Mouse (Mus musculus) MEL (cell line): Measurements from ENCODE around the gene Runx1. TPM values are rescaled to one million over a fixed set of nuclear protein-coding genes. Genes with fewer than 3 reads are reported as not detected.

ENCODE experiments used
- DNase-seq: peaks from one replicate; pipeline ENCODE4 v3.0.0; 2011; ENCODE audit warnings: low read depth, low spot score
- H3K27ac ChIP-seq: 2 replicates; pipeline ENCODE4 v1.5.1; 2012; ENCODE audit warnings: low read depth, mild to moderate bottlenecking, control low read depth, low read length, moderate library complexity; ENCODE audit not compliant: control insufficient read depth
- H3K27me3 ChIP-seq, 2 experiments: fragments of 150-350 bp in 1 of 2; sonication (generic) in 1 of 2; 2 replicates each; pipeline ENCODE4 v1.6.1; 2012; ENCODE audit warnings: low read length in 2 of 2, mild to moderate bottlenecking in 2 of 2, improper control_type of control experiment in 1 of 2, moderate library complexity in 1 of 2; ENCODE audit not compliant: insufficient read depth in 2 of 2, control insufficient read depth in 1 of 2
- H3K36me3 ChIP-seq, 2 experiments: 2 replicates each; pipeline ENCODE4 v1.6.1; 2012 to 2014; ENCODE audit warnings: low read length in 2 of 2, improper control_type of control experiment in 1 of 2, inconsistent platforms in 1 of 2, mild to moderate bottlenecking in 1 of 2; ENCODE audit not compliant: insufficient read depth in 2 of 2, control insufficient read depth in 1 of 2
- H3K4me1 ChIP-seq, 2 experiments: fragments of 150-350 bp in 1 of 2; sonication (generic) in 1 of 2; 2 replicates each; pipeline ENCODE4 v1.6.1; 2012; ENCODE audit warnings: low read length in 2 of 2, improper control_type of control experiment in 1 of 2, mild to moderate bottlenecking in 1 of 2; ENCODE audit not compliant: insufficient read depth in 2 of 2, control insufficient read depth in 1 of 2
- H3K4me3 ChIP-seq, 2 experiments: fragments of 150-350 bp in 1 of 2; sonication (generic) in 1 of 2; 2 replicates each; pipeline ENCODE4 v1.5.1; 2012; ENCODE audit warnings: low read depth in 2 of 2, low read length in 2 of 2, mild to moderate bottlenecking in 2 of 2, moderate library complexity in 2 of 2, control low read depth in 1 of 2, improper control_type of control experiment in 1 of 2; ENCODE audit not compliant: control insufficient read depth in 1 of 2, insufficient read depth in 1 of 2
- H3K79me2 ChIP-seq: 2 replicates; pipeline ENCODE4 v1.6.1; 2012; ENCODE audit warnings: mild to moderate bottlenecking, low read length, moderate library complexity; ENCODE audit not compliant: control insufficient read depth, poor library complexity, insufficient read depth
- H3K9ac ChIP-seq: 2 replicates; pipeline ENCODE4 v1.6.1; 2012; ENCODE audit warnings: low read depth, mild to moderate bottlenecking, control low read depth, low read length, moderate library complexity; ENCODE audit not compliant: control insufficient read depth, poor library complexity, severe bottlenecking
- H3K9me3 ChIP-seq: fragments of 150-350 bp; sonication (generic); replicated peaks from 2 replicates; pipeline ENCODE4 v1.6.1; 2012; ENCODE audit warnings: mild to moderate bottlenecking, low read length, improper control_type of control experiment, moderate library complexity; ENCODE audit not compliant: insufficient read depth
- BHLHE40 ChIP-seq: IDR thresholded peaks from 2 replicates; pipeline ENCODE4 v1.6.1; 2012; ENCODE audit warnings: low read depth, mild to moderate bottlenecking, inconsistent platforms, low read length, improper control_type of control experiment, borderline replicate concordance
- CHD1 ChIP-seq: IDR thresholded peaks from 2 replicates; pipeline ENCODE4 v1.6.1; 2012; ENCODE audit warnings: low read depth, mild to moderate bottlenecking, inconsistent platforms, low read length, improper control_type of control experiment
- CTCF ChIP-seq, 3 experiments: IDR thresholded peaks in 2 of 3; conservative IDR thresholded peaks in 1 of 3; 2 replicates each; pipeline ENCODE4 v1.5.1; 2011 to 2012; ENCODE audit warnings: low read length in 3 of 3, low read depth in 2 of 3, mild to moderate bottlenecking in 2 of 3, improper control_type of control experiment in 1 of 3, inconsistent platforms in 1 of 3, mixed read lengths in 1 of 3, moderate library complexity in 1 of 3; ENCODE audit not compliant: control insufficient read depth in 1 of 3, insufficient read depth in 1 of 3, poor library complexity in 1 of 3, severe bottlenecking in 1 of 3
- ELF1 ChIP-seq: IDR thresholded peaks from 2 replicates; pipeline ENCODE4 v1.6.1; 2014; ENCODE audit warnings: low read depth, mild to moderate bottlenecking, inconsistent platforms, low read length, improper control_type of control experiment, moderate library complexity
- GABPA ChIP-seq: IDR thresholded peaks from 2 replicates; pipeline ENCODE4 v1.6.1; 2012; ENCODE audit warnings: low read depth, mild to moderate bottlenecking, inconsistent platforms, low read length, improper control_type of control experiment, moderate library complexity
- HCFC1 ChIP-seq: IDR thresholded peaks from 2 replicates; pipeline ENCODE4 v1.6.1; 2012; ENCODE audit warnings: low read depth, mild to moderate bottlenecking, inconsistent platforms, low read length, improper control_type of control experiment, moderate library complexity
- JUND ChIP-seq: IDR thresholded peaks from 2 replicates; pipeline ENCODE4 v1.6.1; 2011; ENCODE audit warnings: low read depth, mild to moderate bottlenecking, improper control_type of control experiment, low read length
- KAT2A ChIP-seq: conservative IDR thresholded peaks from 2 replicates; pipeline ENCODE4 v1.6.1; 2012; ENCODE audit warnings: low read depth, low read length, improper control_type of control experiment, inconsistent platforms
- MAX ChIP-seq: IDR thresholded peaks from 2 replicates; pipeline ENCODE4 v1.6.1; 2011; ENCODE audit warnings: low read length, improper control_type of control experiment
- MEF2A ChIP-seq: IDR thresholded peaks from 2 replicates; pipeline ENCODE4 v1.6.1; 2014; ENCODE audit warnings: low read depth, mild to moderate bottlenecking, inconsistent platforms, low read length, improper control_type of control experiment; ENCODE audit not compliant: poor library complexity, insufficient replicate concordance, severe bottlenecking; ENCODE audit errors: extremely low read depth
- MXI1 ChIP-seq: IDR thresholded peaks from 2 replicates; pipeline ENCODE4 v1.6.1; 2011; ENCODE audit warnings: mild to moderate bottlenecking, low read depth, low read length, improper control_type of control experiment
- MYC ChIP-seq: IDR thresholded peaks from 2 replicates; pipeline ENCODE4 v1.6.1; 2011; ENCODE audit warnings: low read depth, mild to moderate bottlenecking, low read length, improper control_type of control experiment, moderate library complexity
- NELFE ChIP-seq: IDR thresholded peaks from 2 replicates; pipeline ENCODE4 v1.6.1; 2011; ENCODE audit warnings: low read depth, low read length, improper control_type of control experiment
- NRF1 ChIP-seq: IDR thresholded peaks from 2 replicates; pipeline ENCODE4 v1.6.1; 2014; ENCODE audit warnings: low read depth, mild to moderate bottlenecking, inconsistent platforms, low read length, improper control_type of control experiment, moderate library complexity; ENCODE audit not compliant: poor library complexity, insufficient read depth, severe bottlenecking
- POLR2AphosphoS2 ChIP-seq: IDR thresholded peaks from 2 replicates; pipeline ENCODE4 v1.6.1; 2011; ENCODE audit warnings: low read length, improper control_type of control experiment
- POLR2AphosphoS5 ChIP-seq: IDR thresholded peaks from 2 replicates; pipeline ENCODE4 v1.6.1; 2012; ENCODE audit warnings: low read depth, borderline replicate concordance, mild to moderate bottlenecking, inconsistent platforms, low read length, moderate library complexity, mixed read lengths
- RAD21 ChIP-seq: IDR thresholded peaks from 2 replicates; pipeline ENCODE4 v1.6.1; 2011; ENCODE audit warnings: mild to moderate bottlenecking, low read depth, low read length, improper control_type of control experiment
- SIN3A ChIP-seq: IDR thresholded peaks from 2 replicates; pipeline ENCODE4 v1.6.1; 2012; ENCODE audit warnings: low read length, improper control_type of control experiment, inconsistent platforms
- TBP ChIP-seq: IDR thresholded peaks from 2 replicates; pipeline ENCODE4 v1.8.0; 2011; ENCODE audit warnings: low read depth, low read length, improper control_type of control experiment
- UBTF ChIP-seq: IDR thresholded peaks from 2 replicates; pipeline ENCODE4 v1.6.1; 2012; ENCODE audit warnings: low read depth, mild to moderate bottlenecking, inconsistent platforms, low read length, improper control_type of control experiment, moderate library complexity, borderline replicate concordance; ENCODE audit not compliant: insufficient read depth
- USF1 ChIP-seq: IDR thresholded peaks from 2 replicates; pipeline ENCODE4 v1.6.1; 2014; ENCODE audit warnings: low read depth, mild to moderate bottlenecking, inconsistent platforms, low read length, improper control_type of control experiment, moderate library complexity
- USF2 ChIP-seq, 2 experiments: IDR thresholded peaks; 2 replicates each; pipeline ENCODE4 v1.6.1; 2011 to 2012; ENCODE audit warnings: improper control_type of control experiment in 2 of 2, low read length in 2 of 2, borderline replicate concordance in 1 of 2, inconsistent platforms in 1 of 2, low read depth in 1 of 2, mild to moderate bottlenecking in 1 of 2; ENCODE audit not compliant: insufficient read depth in 1 of 2
- ZC3H11A ChIP-seq: IDR thresholded peaks from 2 replicates; pipeline ENCODE4 v1.6.1; 2012; ENCODE audit warnings: low read depth, mild to moderate bottlenecking, inconsistent platforms, low read length, improper control_type of control experiment
- ZKSCAN1 ChIP-seq: IDR thresholded peaks from 2 replicates; pipeline ENCODE4 v1.6.1; 2012; ENCODE audit warnings: low read depth, mild to moderate bottlenecking, inconsistent platforms, low read length, improper control_type of control experiment, moderate library complexity
- ZMIZ1 ChIP-seq: IDR thresholded peaks from 2 replicates; pipeline ENCODE4 v1.6.1; 2012; ENCODE audit warnings: low read depth, mild to moderate bottlenecking, inconsistent platforms, low read length, improper control_type of control experiment, moderate library complexity
- ZNF384 ChIP-seq: IDR thresholded peaks from 2 replicates; pipeline ENCODE4 v1.6.1; 2012; ENCODE audit warnings: low read depth, mild to moderate bottlenecking, inconsistent platforms, low read length, improper control_type of control experiment
- polyA plus RNA-seq, 2 experiments: library from polyadenylated mRNA; stranded (reverse) in 1 of 2; unstranded in 1 of 2; fragments of >175 nt in 1 of 2; fragments of >200 nt in 1 of 2; gene quantifications; 2 replicates each; pipeline versions ENCODE4 v1.2.1 to v1.2.4; 2012; ENCODE audit warnings: low replicate concordance in 2 of 2, low read depth in 1 of 2; ENCODE audit not compliant: insufficient read length in 2 of 2, insufficient read depth in 1 of 2, missing spikeins in 1 of 2
- total RNA-seq: library from RNA; depleted of rRNA; stranded (reverse); fragments of 300-350 nt; gene quantifications from 2 replicates; pipeline ENCODE4 v1.2.3, GENCODE M21; 2012

The Runx1 gene
- total and polyA plus RNA-seq, 3 experiments = 14.3 to 23.5 TPM; not detected in 1

DNA sequence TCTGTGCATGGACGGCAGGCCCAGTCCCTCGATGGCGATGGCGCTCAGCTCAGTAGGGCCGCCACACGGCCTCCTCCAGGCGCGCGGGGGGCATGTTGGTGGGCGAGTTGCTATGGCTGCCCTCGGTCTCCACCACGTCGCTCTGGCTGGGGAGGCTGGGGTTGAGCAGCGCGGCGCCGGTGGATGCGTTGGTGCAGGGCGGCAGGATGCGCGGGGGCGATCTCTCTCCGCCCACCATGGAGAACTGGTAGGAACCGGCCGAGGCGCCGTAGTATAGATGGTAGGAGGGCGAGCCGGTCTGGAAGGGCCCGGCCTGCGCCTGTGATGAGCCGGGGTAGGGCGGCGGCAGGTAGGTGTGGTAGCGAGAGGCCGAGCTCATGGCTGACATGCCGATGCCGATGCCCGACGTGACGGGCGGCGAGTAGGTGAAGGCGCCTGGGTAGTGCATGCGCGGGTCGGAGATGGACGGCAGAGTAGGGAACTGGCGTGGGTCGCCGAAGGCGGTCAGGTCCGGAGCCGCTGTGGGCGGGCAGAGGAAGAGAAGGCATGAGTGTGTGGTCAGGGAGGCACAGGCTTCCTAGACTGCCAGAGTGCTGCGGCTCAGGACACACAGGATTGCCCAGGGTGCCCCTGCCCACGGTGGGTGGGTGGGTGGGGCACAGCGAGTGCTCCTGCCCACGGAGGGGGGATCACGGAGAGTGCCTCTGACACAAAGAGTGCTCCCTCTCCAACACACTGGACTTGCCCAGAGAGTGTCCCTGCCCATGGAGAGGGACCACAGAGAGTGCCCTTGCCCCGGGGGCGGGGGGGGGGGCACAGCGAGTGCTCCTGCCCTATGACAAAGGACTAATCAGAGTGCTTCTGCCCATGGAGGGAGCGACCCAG, 220.1 kb downstream of the Runx1 start:
- no peak for DNase-seq
- Histone ChIP-seq H3K4me1 (no peaks in the 10 kb centered on the region), H3K27me3 (no peaks in the 10 kb centered on the region), H3K4me3 (no peak overlapping the region), H3K36me3 (peaks cover 0 to 13% of the 10 kb centered on the region in 2 experiments; a peak in 2 of 4 replicates), H3K27ac (no peak overlapping the region), H3K79me2 (no peaks in the 10 kb centered on the region; the same call in 1 of the 2 replicates)
- TF ChIP-seq ZC3H11A (no peak), POLR2AphosphoS5 (no peak), CHD1 (no peak), USF1 (no peak), CTCF (IDR thresholded peaks at IDR 0.05 in 2 of 3, conservative IDR thresholded peaks at IDR 0.05 in 1 of 3; ENCODE audit: control insufficient read depth in 1 of 3, insufficient read depth in 1 of 3, low read depth in 2 of 3, low read length in 3 of 3, poor library complexity in 1 of 3, severe bottlenecking in 1 of 3) (no peak), ELF1 (no peak), BHLHE40 (no peak), ZMIZ1 (no peak), MEF2A (no peak), POLR2AphosphoS2 (no peak), TBP (no peak)
- TF ChIP-seq, all 39 proteins: peak for 0
- Histone ChIP-seq H3K9me3 (no peaks in the 10 kb centered on the region), H3K9ac (no peak overlapping the region)

DNA sequence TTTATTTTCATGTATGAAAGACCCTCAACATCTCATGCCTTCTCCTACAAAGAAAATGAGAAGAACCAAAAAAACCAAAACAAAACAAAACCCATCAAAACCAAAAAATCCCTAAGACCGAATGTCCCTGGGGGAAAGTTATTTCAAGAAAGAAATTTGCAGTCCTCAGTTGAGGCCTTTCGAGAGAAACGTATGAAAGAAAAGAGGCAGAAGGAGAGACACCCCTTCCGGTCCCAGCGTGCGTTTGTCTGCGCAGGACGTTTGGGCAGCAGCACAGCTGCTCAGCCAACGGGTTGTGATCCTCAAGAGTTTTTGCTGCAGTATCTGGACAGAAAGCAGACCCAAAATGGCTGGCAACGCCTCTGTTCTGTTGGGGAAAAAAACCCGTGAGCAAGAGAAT, 223.4 kb downstream of the Runx1 start:
- Histone ChIP-seq H3K27ac (no peak overlapping the region), H3K4me1 (no peaks in the 10 kb centered on the region), H3K4me3 (no peak overlapping the region), H3K36me3 (peaks cover 0 to 6% of the 10 kb centered on the region in 2 experiments; a peak in 2 of 4 replicates), H3K9ac (no peak overlapping the region), H3K9me3 (no peaks in the 10 kb centered on the region), H3K79me2 (no peaks in the 10 kb centered on the region), H3K27me3 (no peaks in the 10 kb centered on the region)
- TF ChIP-seq USF2 (IDR thresholded peaks at IDR 0.05; ENCODE audit: borderline replicate concordance in 1 of 2, insufficient read depth in 1 of 2, low read depth in 1 of 2, low read length in 2 of 2) (no peak), UBTF (no peak), MXI1 (no peak), NELFE (no peak), TBP (no peak), GABPA (no peak), ZC3H11A (no peak), POLR2AphosphoS2 (no peak; the same call in 1 of the 2 replicates), ZKSCAN1 (no peak), MAX (no peak), NRF1 (no peak), KAT2A (no peak), MYC (no peak), JUND (no peak), ZNF384 (no peak), HCFC1 (no peak), SIN3A (no peak), RAD21 (no peak)
- no peak for DNase-seq
